Mouse (Mus musculus): ENCODE measurements around the gene Tbc1d10b. TPM values are rescaled to one million over a fixed set of nuclear protein-coding genes. Genes with fewer than 3 reads are reported as not detected.

Gene Tbc1d10b
- polyA plus RNA-seq, 1 experiment from 2014 or later, result 31.0 TPM

GRCm38 (mm10) chr7:127243870-127244657 lies 35.8 kb upstream of the Tbc1d10b start, which contains the start of gene Zfp771:
Zfp771 (plus strand) TSS chr7:127244274.
- under 1% methylated on average over 48 of the region's 56 CpGs for WGBS
- peak within 1 kb of the TSS; percentile 93 for H3K4me2 ChIP-seq (ENCODE audit: low read length)
- no peaks in the 10 kb centered on the region for H3K27me3 ChIP-seq (replicated peaks; ENCODE audit: control insufficient read depth, insufficient read depth, low read length)
- H3K9me3 ChIP-seq (ENCODE audit: control insufficient read depth, low read length), result no peaks in the 10 kb centered on the region
- H3K4me3 ChIP-seq (replicated peaks; ENCODE audit: low read length), result peak within 1 kb of the TSS; percentile 84
- no peaks in the 10 kb centered on the region for H3K36me3 ChIP-seq (ENCODE audit: control insufficient read depth, insufficient read depth)
- peak; percentile 97 for ATAC-seq
- peak within 1 kb of the TSS; percentile 77 for H3K9ac ChIP-seq (replicated peaks; ENCODE audit: low read depth, low read length)
- peaks cover 21% of the 10 kb centered on the region for H3K4me1 ChIP-seq (replicated peaks; ENCODE audit: control insufficient read depth, insufficient read depth, low read length)
- H3K27ac ChIP-seq (ENCODE audit: low read length), result peak within 1 kb of the TSS; percentile 89

- peak overlapping the region; percentile 93 for H3K4me2 ChIP-seq (ENCODE audit: low read length)
- H3K4me3 ChIP-seq (replicated peaks; ENCODE audit: low read length), result peak overlapping the region; percentile 84
- peak overlapping the region; percentile 77 for H3K9ac ChIP-seq (replicated peaks; ENCODE audit: low read depth, low read length)
- H3K27ac ChIP-seq (ENCODE audit: low read length), result peak overlapping the region; percentile 89
- no peaks in the 10 kb centered on the region for H3K36me3 ChIP-seq (ENCODE audit: control insufficient read depth, insufficient read depth)
- H3K9me3 ChIP-seq (ENCODE audit: control insufficient read depth, low read length), result no peaks in the 10 kb centered on the region
- H3K27me3 ChIP-seq (replicated peaks; ENCODE audit: control insufficient read depth, insufficient read depth, low read length), result no peaks in the 10 kb centered on the region
- WGBS, result 28% methylated on average over 2 of the region's 2 CpGs
- peaks cover 21% of the 10 kb centered on the region for H3K4me1 ChIP-seq (replicated peaks; ENCODE audit: control insufficient read depth, insufficient read depth, low read length)
- ATAC-seq, result no peak
Measured at GRCm38 (mm10) chr7:127243361-127243867, 35.1 kb upstream of the Tbc1d10b start.

GRCm38 (mm10) chr7:127234777-127235176 lies 26.5 kb upstream of the Tbc1d10b start:
- Histone ChIP-seq H3K36me3 (ENCODE audit: control insufficient read depth, insufficient read depth) (peaks cover 25% of the 10 kb centered on the region), H3K4me1 (replicated peaks; ENCODE audit: control insufficient read depth, insufficient read depth, low read length) (peaks cover 32% of the 10 kb centered on the region), H3K27me3 (replicated peaks; ENCODE audit: control insufficient read depth, insufficient read depth, low read length) (no peaks in the 10 kb centered on the region), H3K27ac (ENCODE audit: low read length) (no peak overlapping the region), H3K4me2 (ENCODE audit: low read length) (peak overlapping the region; percentile 88), H3K9me3 (ENCODE audit: control insufficient read depth, low read length) (no peaks in the 10 kb centered on the region), H3K4me3 (replicated peaks; ENCODE audit: low read length) (no peak overlapping the region), H3K9ac (replicated peaks; ENCODE audit: low read depth, low read length) (no peak overlapping the region)
- 55% methylated on average over 2 of the region's 2 CpGs for WGBS
- no peak for ATAC-seq

- 4% methylated on average over 9 of the region's 9 CpGs for WGBS
- ATAC-seq, result no peak
- peak overlapping the region; percentile 100 for H3K27ac ChIP-seq (ENCODE audit: low read length)
- no peaks in the 10 kb centered on the region for H3K27me3 ChIP-seq (replicated peaks; ENCODE audit: control insufficient read depth, insufficient read depth, low read length)
- no peaks in the 10 kb centered on the region for H3K9me3 ChIP-seq (ENCODE audit: control insufficient read depth, low read length)
- H3K4me2 ChIP-seq (ENCODE audit: low read length), result peak overlapping the region; percentile 88
- H3K9ac ChIP-seq (replicated peaks; ENCODE audit: low read depth, low read length), result peak overlapping the region; percentile 96
- peak overlapping the region; percentile 85 for H3K4me3 ChIP-seq (replicated peaks; ENCODE audit: low read length)
- peaks cover 34% of the 10 kb centered on the region for H3K4me1 ChIP-seq (replicated peaks; ENCODE audit: control insufficient read depth, insufficient read depth, low read length)
- peaks cover 25% of the 10 kb centered on the region for H3K36me3 ChIP-seq (ENCODE audit: control insufficient read depth, insufficient read depth)
Measured at GRCm38 (mm10) chr7:127233765-127234164, 25.5 kb upstream of the Tbc1d10b start.

GRCm38 (mm10) chr7:127233368-127233749 lies 25.1 kb upstream of the Tbc1d10b start:
- Histone ChIP-seq H3K36me3 (ENCODE audit: control insufficient read depth, insufficient read depth) (peaks cover 25% of the 10 kb centered on the region), H3K27ac (ENCODE audit: low read length) (peak overlapping the region; percentile 100), H3K27me3 (replicated peaks; ENCODE audit: control insufficient read depth, insufficient read depth, low read length) (no peaks in the 10 kb centered on the region), H3K9me3 (ENCODE audit: control insufficient read depth, low read length) (no peaks in the 10 kb centered on the region), H3K4me2 (ENCODE audit: low read length) (peak overlapping the region; percentile 88), H3K4me3 (replicated peaks; ENCODE audit: low read length) (peak overlapping the region; percentile 85), H3K4me1 (replicated peaks; ENCODE audit: control insufficient read depth, insufficient read depth, low read length) (peaks cover 34% of the 10 kb centered on the region), H3K9ac (replicated peaks; ENCODE audit: low read depth, low read length) (peak overlapping the region; percentile 96)
- under 1% methylated on average over 27 of the region's 27 CpGs for WGBS
- ATAC-seq, result peak; percentile 47

- WGBS, result under 1% methylated on average over 62 of the region's 64 CpGs
- H3K4me1 ChIP-seq (replicated peaks; ENCODE audit: control insufficient read depth, insufficient read depth, low read length), result peaks cover 34% of the 10 kb centered on the region
- peak; percentile 95 for ATAC-seq
Measured at GRCm38 (mm10) chr7:127232622-127233367, 24.5 kb upstream of the Tbc1d10b start, which contains the start of the genes Zfp553 and Sept1. Zfp553 (plus strand) TSS chr7:127233061. Sept1 (minus strand) TSS chr7:127233130.

GRCm38 (mm10) chr7:127231826-127232621 lies 23.8 kb upstream of the Tbc1d10b start:
- Histone ChIP-seq H3K9me3 (ENCODE audit: control insufficient read depth, low read length) (no peaks in the 10 kb centered on the region), H3K9ac (replicated peaks; ENCODE audit: low read depth, low read length) (peak overlapping the region; percentile 96), H3K4me3 (replicated peaks; ENCODE audit: low read length) (peak overlapping the region; percentile 85), H3K27ac (ENCODE audit: low read length) (peak overlapping the region; percentile 100), H3K36me3 (ENCODE audit: control insufficient read depth, insufficient read depth) (peaks cover 19% of the 10 kb centered on the region), H3K27me3 (replicated peaks; ENCODE audit: control insufficient read depth, insufficient read depth, low read length) (no peaks in the 10 kb centered on the region), H3K4me2 (ENCODE audit: low read length) (peak overlapping the region; percentile 99), H3K4me1 (replicated peaks; ENCODE audit: control insufficient read depth, insufficient read depth, low read length) (peaks cover 34% of the 10 kb centered on the region)
- no peak for ATAC-seq
- WGBS, result 3% methylated on average over 20 of the region's 20 CpGs

More at GRCm38 (mm10) chr7:127232622-127233367, 24.5 kb upstream of the Tbc1d10b start, which contains the start of the genes Zfp553 and Sept1:
- Histone ChIP-seq H3K9me3 (ENCODE audit: control insufficient read depth, low read length) (no peaks in the 10 kb centered on the region), H3K9ac (replicated peaks; ENCODE audit: low read depth, low read length) (peak within 1 kb of the TSS; percentile 96), H3K36me3 (ENCODE audit: control insufficient read depth, insufficient read depth) (peaks cover 22% of the 10 kb centered on the region), H3K4me2 (ENCODE audit: low read length) (peak within 1 kb of the TSS; percentile 99), H3K27me3 (replicated peaks; ENCODE audit: control insufficient read depth, insufficient read depth, low read length) (no peaks in the 10 kb centered on the region), H3K4me3 (replicated peaks; ENCODE audit: low read length) (peak within 1 kb of the TSS; percentile 85), H3K27ac (ENCODE audit: low read length) (peak within 1 kb of the TSS; percentile 100)

GRCm38 (mm10) chr7:127231376-127231775 lies 23.1 kb upstream of the Tbc1d10b start:
- Histone ChIP-seq H3K4me1 (replicated peaks; ENCODE audit: control insufficient read depth, insufficient read depth, low read length) (peaks cover 34% of the 10 kb centered on the region), H3K4me3 (replicated peaks; ENCODE audit: low read length) (peak overlapping the region; percentile 85), H3K4me2 (ENCODE audit: low read length) (peak overlapping the region; percentile 99), H3K36me3 (ENCODE audit: control insufficient read depth, insufficient read depth) (peaks cover 12% of the 10 kb centered on the region), H3K9me3 (ENCODE audit: control insufficient read depth, low read length) (no peaks in the 10 kb centered on the region), H3K27me3 (replicated peaks; ENCODE audit: control insufficient read depth, insufficient read depth, low read length) (no peaks in the 10 kb centered on the region), H3K27ac (ENCODE audit: low read length) (no peak overlapping the region), H3K9ac (replicated peaks; ENCODE audit: low read depth, low read length) (peak overlapping the region; percentile 96)
- no peak for ATAC-seq
- 62% methylated on average over 3 of the region's 3 CpGs for WGBS

Data from forebrain, embryonic 16.5 days (tissue).